Mouse (Mus musculus): ENCODE measurements around the gene D10Wsu102e.

DNA sequence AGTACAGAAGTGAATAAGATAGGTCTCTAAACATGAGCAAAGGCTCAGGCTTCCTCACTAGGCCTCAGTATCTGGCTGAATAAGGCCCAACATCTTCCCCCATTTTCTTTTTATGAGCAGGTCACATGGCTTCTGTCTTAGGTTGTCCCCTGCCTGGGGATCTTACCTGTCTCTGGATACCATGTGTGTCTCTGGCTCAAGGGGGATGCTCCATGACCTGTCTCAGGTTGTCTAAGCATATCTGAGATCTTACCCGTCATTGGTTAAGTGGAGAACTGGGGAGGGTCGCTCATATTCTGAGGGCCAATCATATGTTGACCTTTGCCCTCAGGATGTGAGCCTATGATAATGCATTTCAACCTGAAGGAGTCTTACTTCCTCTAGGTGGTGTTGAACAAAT, 20.5 kb downstream of the D10Wsu102e start:
- TF ChIP-seq POLR2A (IDR thresholded peaks at IDR 0.05; ENCODE audit: insufficient read depth, low read length) (no peak), CTCF (IDR thresholded peaks at IDR 0.05; ENCODE audit: low read depth, low read length) (no peak), EP300 (IDR thresholded peaks at IDR 0.05; ENCODE audit: insufficient read depth, low read depth, low read length) (no peak)

Measured in ES-Bruce4 (cell line).